Mouse (Mus musculus): ENCODE results near the gene H2afv.

The H2afv gene

GRCm38 (mm10) chr11:6444077-6444853 is at the start of gene H2afv:
H2afv (minus strand) TSS chr11:6444443.
- peak; percentile 99 for DNase-seq (ENCODE audit: low read depth)

- DNase-seq (ENCODE audit: low read depth), result peak; percentile 70
Observed at GRCm38 (mm10) chr11:6489691-6490503, 45.7 kb upstream of the H2afv start.

- no peak for DNase-seq (ENCODE audit: low read depth)
Observed at GRCm38 (mm10) chr11:6489257-6489656, 45.0 kb upstream of the H2afv start.

GRCm38 (mm10) chr11:6488041-6488684 is 43.9 kb upstream of the H2afv start:
- DNase-seq (ENCODE audit: low read depth), result no peak

GRCm38 (mm10) chr11:6487496-6487895 is 43.3 kb upstream of the H2afv start:
- DNase-seq (ENCODE audit: low read depth), result no peak

- DNase-seq (ENCODE audit: low read depth), result no peak
Observed at GRCm38 (mm10) chr11:6486916-6487315, 42.7 kb upstream of the H2afv start.

GRCm38 (mm10) chr11:6484244-6484959 is 40.2 kb upstream of the H2afv start:
- no peak for DNase-seq (ENCODE audit: low read depth)

- DNase-seq (ENCODE audit: low read depth), result no peak
Observed at GRCm38 (mm10) chr11:6483103-6483502, 38.9 kb upstream of the H2afv start.

- no peak for DNase-seq (ENCODE audit: low read depth)
Observed at GRCm38 (mm10) chr11:6481669-6482185, 37.5 kb upstream of the H2afv start.

- DNase-seq (ENCODE audit: low read depth), result no peak
Observed at GRCm38 (mm10) chr11:6480681-6481405, 36.6 kb upstream of the H2afv start.

GRCm38 (mm10) chr11:6480191-6480590 is 35.9 kb upstream of the H2afv start:
- DNase-seq (ENCODE audit: low read depth), result no peak

GRCm38 (mm10) chr11:6479231-6479630 is 35.0 kb upstream of the H2afv start:
- DNase-seq (ENCODE audit: low read depth), result no peak

GRCm38 (mm10) chr11:6477350-6477749 is 33.1 kb upstream of the H2afv start:
- DNase-seq (ENCODE audit: low read depth), result no peak

GRCm38 (mm10) chr11:6476876-6477275 is 32.6 kb upstream of the H2afv start:
- DNase-seq (ENCODE audit: low read depth), result no peak

GRCm38 (mm10) chr11:6475867-6476484 is 31.7 kb upstream of the H2afv start, which contains the start of gene Purb:
Purb (minus strand) TSS chr11:6475917.
- peak; percentile 91 for DNase-seq (ENCODE audit: low read depth)

- peak; percentile 76 for DNase-seq (ENCODE audit: low read depth)
Observed at GRCm38 (mm10) chr11:6474874-6475731, 30.9 kb upstream of the H2afv start.

GRCm38 (mm10) chr11:6474381-6474780 is 30.1 kb upstream of the H2afv start:
- DNase-seq (ENCODE audit: low read depth), result no peak

GRCm38 (mm10) chr11:6472076-6472475 is 27.8 kb upstream of the H2afv start:
- no peak for DNase-seq (ENCODE audit: low read depth)

- DNase-seq (ENCODE audit: low read depth), result no peak
Observed at GRCm38 (mm10) chr11:6471493-6471892, 27.2 kb upstream of the H2afv start.

- no peak for DNase-seq (ENCODE audit: low read depth)
Observed at GRCm38 (mm10) chr11:6471054-6471453, 26.8 kb upstream of the H2afv start.
